Mouse (Mus musculus): ENCODE measurements at regions not wholly inside any gene's neighbourhood (a gene's known extent, or its start where the extent isn't known, plus 50 kb on each side); places are given as distances from the start of the nearest gene placed in this dataset.

DNA sequence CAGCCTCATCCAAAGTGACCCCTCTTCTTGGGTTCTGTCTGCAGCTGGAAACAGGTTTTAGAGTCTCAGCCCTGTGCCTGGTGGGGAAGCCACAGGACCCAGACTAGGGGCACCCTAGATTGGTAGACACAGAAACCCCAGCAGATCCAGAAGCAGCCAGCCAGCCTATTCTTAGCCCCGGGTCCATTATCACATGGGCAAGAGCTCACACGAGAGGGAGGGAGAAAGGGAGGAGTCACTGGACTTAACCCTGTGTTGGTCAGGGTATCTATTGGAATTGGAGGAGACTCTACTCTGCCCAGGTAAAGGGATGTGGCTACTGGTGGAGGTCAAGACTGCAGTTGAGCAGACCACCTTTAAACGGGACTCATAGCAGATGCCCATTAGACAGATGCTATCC is 101.5 kb upstream of the Unc5b start:
- Histone ChIP-seq H3K27ac (ENCODE audit: low read length) (peak overlapping the region; percentile 94), H3K4me2 (ENCODE audit: low read depth, low read length) (0 out of 2 replicates have a peak overlapping the region, but pooled peaks have one; percentile 6), H3K27me3 (ENCODE audit: control insufficient read depth, insufficient read depth, low read depth, low read length) (no peaks in the 10 kb centered on the region), H3K36me3 (ENCODE audit: control insufficient read depth, insufficient read depth, low read length) (no peaks in the 10 kb centered on the region), H3K9ac (ENCODE audit: low read length) (peak overlapping the region; percentile 39; the same call in 1 of the 2 replicates), H3K9me3 (ENCODE audit: control insufficient read depth, low read length) (no peaks in the 10 kb centered on the region), H3K4me3 (ENCODE audit: low read length) (no peak overlapping the region), H3K4me1 (replicated peaks; ENCODE audit: control insufficient read depth, insufficient read depth, low read length) (peaks cover 55% of the 10 kb centered on the region)
- WGBS, result 26% methylated on average over 3 of the region's 3 CpGs
- ATAC-seq (ENCODE audit: low read depth), result no peak

GRCm38 (mm10) chr10:60931891-60932378 is 100.6 kb upstream of the Unc5b start:
- H3K9ac ChIP-seq (ENCODE audit: low read length), result no peak overlapping the region
- peaks cover 47% of the 10 kb centered on the region for H3K4me1 ChIP-seq (replicated peaks; ENCODE audit: control insufficient read depth, insufficient read depth, low read length)
- H3K27me3 ChIP-seq (ENCODE audit: control insufficient read depth, insufficient read depth, low read depth, low read length), result no peaks in the 10 kb centered on the region
- 0 out of 2 replicates have a peak overlapping the region, but pooled peaks have one; percentile 6 for H3K4me2 ChIP-seq (ENCODE audit: low read depth, low read length)
- H3K36me3 ChIP-seq (ENCODE audit: control insufficient read depth, insufficient read depth, low read length), result no peaks in the 10 kb centered on the region
- no peak overlapping the region for H3K4me3 ChIP-seq (ENCODE audit: low read length)
- peak overlapping the region; percentile 49; the same call in 1 of the 2 replicates for H3K27ac ChIP-seq (ENCODE audit: low read length)
- WGBS, result 33% methylated on average over 22 of the region's 22 CpGs
- no peaks in the 10 kb centered on the region for H3K9me3 ChIP-seq (ENCODE audit: control insufficient read depth, low read length)
- ATAC-seq (ENCODE audit: low read depth), result no peak

DNA sequence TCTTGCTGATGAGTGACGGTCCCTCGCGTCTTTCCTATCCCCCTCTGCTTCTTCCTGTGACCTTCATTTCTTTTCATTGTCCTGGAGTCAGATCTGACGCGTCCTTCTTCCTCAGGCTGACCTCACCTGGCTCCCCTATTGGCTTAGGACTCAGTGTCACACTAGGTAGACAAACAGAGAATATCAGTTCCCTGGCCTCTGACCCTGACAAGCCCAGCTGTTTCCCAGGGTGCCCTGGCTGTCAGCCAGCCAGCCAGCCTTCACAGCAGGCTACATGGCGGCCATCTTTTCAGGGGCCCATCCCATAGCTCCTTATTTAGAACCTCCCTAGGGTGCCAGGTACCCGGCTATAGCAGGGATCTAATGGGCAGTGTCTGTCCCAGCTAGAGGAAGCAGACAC is 97.3 kb upstream of the Unc5b start:
- Histone ChIP-seq H3K9me3 (ENCODE audit: control insufficient read depth, low read length) (no peaks in the 10 kb centered on the region), H3K4me3 (ENCODE audit: low read length) (no peak overlapping the region), H3K4me2 (ENCODE audit: low read depth, low read length) (no peak overlapping the region), H3K27ac (ENCODE audit: low read length) (no peak overlapping the region), H3K9ac (ENCODE audit: low read length) (no peak overlapping the region), H3K27me3 (ENCODE audit: control insufficient read depth, insufficient read depth, low read depth, low read length) (no peaks in the 10 kb centered on the region), H3K36me3 (ENCODE audit: control insufficient read depth, insufficient read depth, low read length) (no peaks in the 10 kb centered on the region), H3K4me1 (replicated peaks; ENCODE audit: control insufficient read depth, insufficient read depth, low read length) (peaks cover 20% of the 10 kb centered on the region)
- ATAC-seq (ENCODE audit: low read depth), result no peak
- 51% methylated on average over 7 of the region's 7 CpGs for WGBS

GRCm38 (mm10) chr10:60928164-60928563 is 96.8 kb upstream of the Unc5b start:
- no peak overlapping the region for H3K9ac ChIP-seq (ENCODE audit: low read length)
- H3K4me3 ChIP-seq (ENCODE audit: low read length), result no peak overlapping the region
- H3K27me3 ChIP-seq (ENCODE audit: control insufficient read depth, insufficient read depth, low read depth, low read length), result no peaks in the 10 kb centered on the region
- ATAC-seq (ENCODE audit: low read depth), result no peak
- no peak overlapping the region for H3K27ac ChIP-seq (ENCODE audit: low read length)
- WGBS, result 63% methylated on average over 8 of the region's 8 CpGs
- no peaks in the 10 kb centered on the region for H3K36me3 ChIP-seq (ENCODE audit: control insufficient read depth, insufficient read depth, low read length)
- peaks cover 17% of the 10 kb centered on the region for H3K4me1 ChIP-seq (replicated peaks; ENCODE audit: control insufficient read depth, insufficient read depth, low read length)
- H3K4me2 ChIP-seq (ENCODE audit: low read depth, low read length), result no peak overlapping the region
- no peaks in the 10 kb centered on the region for H3K9me3 ChIP-seq (ENCODE audit: control insufficient read depth, low read length)

GRCm38 (mm10) chr10:60926632-60927031 is 95.3 kb upstream of the Unc5b start:
- Histone ChIP-seq H3K9ac (ENCODE audit: low read length) (no peak overlapping the region), H3K4me1 (replicated peaks; ENCODE audit: control insufficient read depth, insufficient read depth, low read length) (peaks cover 4% of the 10 kb centered on the region; the same call in 1 of the 2 replicates), H3K27me3 (ENCODE audit: control insufficient read depth, insufficient read depth, low read depth, low read length) (no peaks in the 10 kb centered on the region), H3K27ac (ENCODE audit: low read length) (no peak overlapping the region), H3K4me2 (ENCODE audit: low read depth, low read length) (no peak overlapping the region), H3K36me3 (ENCODE audit: control insufficient read depth, insufficient read depth, low read length) (no peaks in the 10 kb centered on the region), H3K9me3 (ENCODE audit: control insufficient read depth, low read length) (no peaks in the 10 kb centered on the region), H3K4me3 (ENCODE audit: low read length) (no peak overlapping the region)
- ATAC-seq (ENCODE audit: low read depth), result no peak
- 76% methylated on average over 12 of the region's 12 CpGs for WGBS

GRCm38 (mm10) chr10:60925644-60926043 is 94.3 kb upstream of the Unc5b start:
- Histone ChIP-seq H3K27me3 (ENCODE audit: control insufficient read depth, insufficient read depth, low read depth, low read length) (no peaks in the 10 kb centered on the region), H3K4me3 (ENCODE audit: low read length) (no peak overlapping the region), H3K4me1 (replicated peaks; ENCODE audit: control insufficient read depth, insufficient read depth, low read length) (no peaks in the 10 kb centered on the region), H3K27ac (ENCODE audit: low read length) (no peak overlapping the region), H3K36me3 (ENCODE audit: control insufficient read depth, insufficient read depth, low read length) (no peaks in the 10 kb centered on the region), H3K9me3 (ENCODE audit: control insufficient read depth, low read length) (no peaks in the 10 kb centered on the region), H3K9ac (ENCODE audit: low read length) (no peak overlapping the region), H3K4me2 (ENCODE audit: low read depth, low read length) (no peak overlapping the region)
- WGBS, result 61% methylated on average over 2 of the region's 2 CpGs
- no peak for ATAC-seq (ENCODE audit: low read depth)

DNA sequence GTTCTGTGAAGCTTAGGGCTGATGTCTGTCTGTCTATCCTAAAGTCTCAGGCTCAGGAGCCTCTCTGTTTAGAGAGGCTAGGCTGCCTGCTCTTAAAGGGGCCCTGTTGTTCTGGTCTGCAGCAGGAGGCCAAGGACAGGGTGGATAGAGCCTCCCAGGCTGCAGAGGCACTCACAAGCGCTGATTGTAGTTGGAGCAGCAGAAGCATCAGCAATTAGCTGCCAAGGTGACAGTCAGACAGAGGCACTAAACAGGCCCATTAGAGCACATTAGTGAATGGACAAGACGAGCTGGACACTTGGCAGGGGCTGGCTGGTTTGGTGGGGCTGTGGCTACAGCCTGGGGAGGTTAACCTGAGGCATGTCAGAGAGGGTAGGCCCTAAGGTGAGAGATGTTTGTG is 93.8 kb upstream of the Unc5b start:
- H3K27ac ChIP-seq (ENCODE audit: low read length), result no peak overlapping the region
- H3K4me1 ChIP-seq (replicated peaks; ENCODE audit: control insufficient read depth, insufficient read depth, low read length), result no peaks in the 10 kb centered on the region
- no peak overlapping the region for H3K4me3 ChIP-seq (ENCODE audit: low read length)
- no peaks in the 10 kb centered on the region for H3K27me3 ChIP-seq (ENCODE audit: control insufficient read depth, insufficient read depth, low read depth, low read length)
- H3K9me3 ChIP-seq (ENCODE audit: control insufficient read depth, low read length), result no peaks in the 10 kb centered on the region
- WGBS, result 69% methylated on average over 2 of the region's 2 CpGs
- no peaks in the 10 kb centered on the region for H3K36me3 ChIP-seq (ENCODE audit: control insufficient read depth, insufficient read depth, low read length)
- ATAC-seq (ENCODE audit: low read depth), result no peak
- no peak overlapping the region for H3K9ac ChIP-seq (ENCODE audit: low read length)
- no peak overlapping the region for H3K4me2 ChIP-seq (ENCODE audit: low read depth, low read length)

DNA sequence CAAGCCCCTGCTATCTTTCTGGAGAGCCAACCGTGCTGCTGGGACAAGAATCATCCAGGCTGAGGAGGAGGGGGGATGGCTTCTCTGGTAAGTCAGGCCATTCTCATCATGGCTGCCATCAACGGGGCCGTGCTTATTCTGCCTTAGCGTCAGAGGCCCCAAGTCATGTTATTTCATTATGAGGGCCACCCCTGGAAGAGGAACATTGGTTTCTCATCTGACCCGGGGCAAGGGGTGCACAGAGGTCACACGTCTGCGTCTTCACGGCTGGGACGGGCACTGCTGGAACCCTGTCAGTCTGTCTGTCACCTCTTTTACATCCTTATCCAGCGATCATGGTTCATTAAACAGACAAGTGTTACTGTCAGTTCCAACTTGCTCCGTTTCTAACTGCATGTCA is 92.4 kb upstream of the Unc5b start:
- no peaks in the 10 kb centered on the region for H3K9me3 ChIP-seq (ENCODE audit: control insufficient read depth, low read length)
- no peak overlapping the region for H3K4me2 ChIP-seq (ENCODE audit: low read depth, low read length)
- H3K36me3 ChIP-seq (ENCODE audit: control insufficient read depth, insufficient read depth, low read length), result no peaks in the 10 kb centered on the region
- H3K27ac ChIP-seq (ENCODE audit: low read length), result no peak overlapping the region
- no peaks in the 10 kb centered on the region for H3K4me1 ChIP-seq (replicated peaks; ENCODE audit: control insufficient read depth, insufficient read depth, low read length)
- no peak overlapping the region for H3K9ac ChIP-seq (ENCODE audit: low read length)
- no peak overlapping the region for H3K4me3 ChIP-seq (ENCODE audit: low read length)
- H3K27me3 ChIP-seq (ENCODE audit: control insufficient read depth, insufficient read depth, low read depth, low read length), result no peaks in the 10 kb centered on the region
- no peak for ATAC-seq (ENCODE audit: low read depth)
- 49% methylated on average over 11 of the region's 11 CpGs for WGBS

GRCm38 (mm10) chr10:60920621-60921020 is 89.2 kb upstream of the Unc5b start:
- Histone ChIP-seq H3K9me3 (ENCODE audit: control insufficient read depth, low read length) (no peaks in the 10 kb centered on the region), H3K9ac (ENCODE audit: low read length) (no peak overlapping the region), H3K27ac (ENCODE audit: low read length) (no peak overlapping the region), H3K4me2 (ENCODE audit: low read depth, low read length) (no peak overlapping the region), H3K4me1 (replicated peaks; ENCODE audit: control insufficient read depth, insufficient read depth, low read length) (no peaks in the 10 kb centered on the region), H3K36me3 (ENCODE audit: control insufficient read depth, insufficient read depth, low read length) (no peaks in the 10 kb centered on the region), H3K27me3 (ENCODE audit: control insufficient read depth, insufficient read depth, low read depth, low read length) (no peaks in the 10 kb centered on the region; the same call in 1 of the 2 replicates), H3K4me3 (ENCODE audit: low read length) (no peak overlapping the region)
- WGBS, result 79% methylated on average over 1 of the region's 1 CpGs
- ATAC-seq (ENCODE audit: low read depth), result no peak

- H3K4me3 ChIP-seq (ENCODE audit: low read length), result no peak overlapping the region
- no peak overlapping the region for H3K9ac ChIP-seq (ENCODE audit: low read length)
- H3K27me3 ChIP-seq (ENCODE audit: control insufficient read depth, insufficient read depth, low read depth, low read length), result no peaks in the 10 kb centered on the region; the same call in 1 of the 2 replicates
- no peaks in the 10 kb centered on the region for H3K36me3 ChIP-seq (ENCODE audit: control insufficient read depth, insufficient read depth, low read length)
- H3K9me3 ChIP-seq (ENCODE audit: control insufficient read depth, low read length), result no peaks in the 10 kb centered on the region
- no peak overlapping the region for H3K27ac ChIP-seq (ENCODE audit: low read length)
- no peaks in the 10 kb centered on the region for H3K4me1 ChIP-seq (replicated peaks; ENCODE audit: control insufficient read depth, insufficient read depth, low read length)
- WGBS, result 26% methylated on average over 8 of the region's 8 CpGs
- H3K4me2 ChIP-seq (ENCODE audit: low read depth, low read length), result no peak overlapping the region
- no peak for ATAC-seq (ENCODE audit: low read depth)
Measured at GRCm38 (mm10) chr10:60918020-60918419, 86.6 kb upstream of the Unc5b start.
